Mouse (Mus musculus) heart, embryonic 14.5 days (tissue): ENCODE data around the gene Cog7. TPM values are rescaled to one million over a fixed set of nuclear protein-coding genes. Genes with fewer than 3 reads are reported as not detected.

ENCODE experiments used
- ATAC-seq: fragments of 200-750 bp; cut with Nextera tagmentation; 2 replicates; pipeline ENCODE4 v1.8.0; 2017; ENCODE audit warnings: low read depth, moderate TSS enrichment; ENCODE audit not compliant: insufficient number of reproducible peaks, insufficient read depth, low FRiP score
- H3K27ac ChIP-seq, 2 experiments: fragments of 200-500 bp in 1 of 2; fragments of 300-500 bp in 1 of 2; sonication (generic) in 1 of 2; replicated peaks in 1 of 2; 2 replicates each; pipeline ENCODE4 v1.5.1; 2012 to 2014; ENCODE audit warnings: low read depth in 2 of 2, low read length in 2 of 2, control low read depth in 1 of 2, mild to moderate bottlenecking in 1 of 2, mixed read lengths in 1 of 2; ENCODE audit not compliant: control insufficient read depth in 1 of 2, insufficient read depth in 1 of 2
- H3K27me3 ChIP-seq: fragments of 300-500 bp; sonication (generic); 2 replicates; pipeline ENCODE4 v1.6.1; 2014; ENCODE audit warnings: mild to moderate bottlenecking, low read length, control low read depth; ENCODE audit not compliant: control insufficient read depth, insufficient read depth
- H3K36me3 ChIP-seq: fragments of 300-500 bp; sonication (generic); 2 replicates; pipeline ENCODE4 v1.6.1; 2014; ENCODE audit warnings: mild to moderate bottlenecking, control low read depth, low read length, mixed read lengths; ENCODE audit not compliant: control insufficient read depth, insufficient read depth
- H3K4me1 ChIP-seq, 2 experiments: fragments of 200-500 bp in 1 of 2; fragments of 300-500 bp in 1 of 2; sonication (generic) in 1 of 2; 2 replicates each; pipeline ENCODE4 v1.6.1; 2012 to 2014; ENCODE audit warnings: low read length in 2 of 2, control low read depth in 1 of 2, mixed read lengths in 1 of 2; ENCODE audit not compliant: control insufficient read depth in 2 of 2, insufficient read depth in 2 of 2
- H3K4me2 ChIP-seq: fragments of 300-500 bp; sonication (generic); 2 replicates; pipeline ENCODE4 v1.6.1; 2014; ENCODE audit warnings: mild to moderate bottlenecking, low read length
- H3K4me3 ChIP-seq, 2 experiments: fragments of 200-500 bp in 1 of 2; fragments of 300-500 bp in 1 of 2; sonication (generic) in 1 of 2; 2 replicates each; pipeline ENCODE4 v1.5.1; 2012 to 2014; ENCODE audit warnings: low read length in 2 of 2, mild to moderate bottlenecking in 2 of 2, control low read depth in 1 of 2, low read depth in 1 of 2, moderate library complexity in 1 of 2; ENCODE audit not compliant: control insufficient read depth in 1 of 2, insufficient read depth in 1 of 2
- H3K9ac ChIP-seq: fragments of 300-500 bp; sonication (generic); 2 replicates; pipeline ENCODE4 v1.6.1; 2014; ENCODE audit warnings: mild to moderate bottlenecking, low read length
- H3K9me3 ChIP-seq: fragments of 300-500 bp; sonication (generic); 2 replicates; pipeline ENCODE4 v1.6.1; 2016; ENCODE audit warnings: low read length, control low read depth; ENCODE audit not compliant: control insufficient read depth
- WGBS: fragments of 180-500 bp; shearing (Covaris S2); extraction: QIAGEN DNeasy Blood & Tissue Kit; methylation state at CpG from one replicate; pipeline ENCODE4 v1.1.7; 2014; 5-methylcytosine and 5-hydroxymethylcytosine counted together
- polyA plus RNA-seq: library from polyadenylated mRNA; unstranded; fragments of >200 nt; fragmentation: Nextera tagmentation; extraction: Ambion mirVana; gene quantifications from 2 replicates; pipeline ENCODE4 v1.2.1, GENCODE M21; 2014

The Cog7 gene
- polyA plus RNA-seq, 1 experiment from 2014 or later, result 18.3 TPM

GRCm38 (mm10) chr7:121835392-121835791, 146.1 kb downstream of the Cog7 start:
- H3K4me3 ChIP-seq, result no peak overlapping the region
- WGBS, result 79% methylated on average over 7 of the region's 7 CpGs
- ATAC-seq, result no peak
- H3K27ac ChIP-seq, result no peak overlapping the region
- H3K27me3 ChIP-seq, result no peaks in the 10 kb centered on the region
- H3K4me1 ChIP-seq, result peaks cover under 1 to 2% of the 10 kb centered on the region in 2 experiments; a peak in 1 of 4 replicates
- no peak overlapping the region for H3K9ac ChIP-seq
- no peak overlapping the region for H3K4me2 ChIP-seq
- peaks cover 5% of the 10 kb centered on the region; the same call in 1 of the 2 replicates for H3K9me3 ChIP-seq
- no peaks in the 10 kb centered on the region for H3K36me3 ChIP-seq

Other genes starting within 250 kb of the Cog7 start
- gene Scnn1g, start 247.2 kb downstream of the Cog7 start, polyA plus RNA-seq, result not detected in 2 replicates
- gene Scnn1b, start 116.7 kb downstream of the Cog7 start, polyA plus RNA-seq, result 0.18 TPM in 1 of 2 replicates, not detected in the other
- gene Gga2, start 39.5 kb upstream of the Cog7 start, polyA plus RNA-seq, result 66.3 and 77.8 TPM in 2 replicates
- 66.4 TPM in 2 replicates for gene Ubfd1, start 85.5 kb upstream of the Cog7 start, polyA plus RNA-seq
- gene Ears2, start 85.6 kb upstream of the Cog7 start, polyA plus RNA-seq, result 39.3 and 41.9 TPM in 2 replicates
- 1,545 and 1,597 TPM in 2 replicates for gene Ndufab1, start 120.2 kb upstream of the Cog7 start, polyA plus RNA-seq
- gene Palb2, start 151.3 kb upstream of the Cog7 start, polyA plus RNA-seq, result 7.6 and 7.7 TPM in 2 replicates
- 73.3 and 74.6 TPM in 2 replicates for gene Dctn5, start 151.3 kb upstream of the Cog7 start, polyA plus RNA-seq
- gene Plk1, start 177.7 kb upstream of the Cog7 start, polyA plus RNA-seq, result 56.6 and 64.1 TPM in 2 replicates
- gene Ern2, start 204.5 kb upstream of the Cog7 start, polyA plus RNA-seq, result not detected in 2 replicates
- 0.23 and 1.00 TPM in 2 replicates for gene Chp2, start 237.8 kb upstream of the Cog7 start, polyA plus RNA-seq